Mouse (Mus musculus): ENCODE results near the gene Npepl1. TPM values are rescaled to one million over a fixed set of nuclear protein-coding genes. Genes with fewer than 3 reads are reported as not detected.

The Npepl1 gene
- total and polyA plus RNA-seq, 3 experiments, result 17.3 to 46.9 TPM; not detected in 1

DNA sequence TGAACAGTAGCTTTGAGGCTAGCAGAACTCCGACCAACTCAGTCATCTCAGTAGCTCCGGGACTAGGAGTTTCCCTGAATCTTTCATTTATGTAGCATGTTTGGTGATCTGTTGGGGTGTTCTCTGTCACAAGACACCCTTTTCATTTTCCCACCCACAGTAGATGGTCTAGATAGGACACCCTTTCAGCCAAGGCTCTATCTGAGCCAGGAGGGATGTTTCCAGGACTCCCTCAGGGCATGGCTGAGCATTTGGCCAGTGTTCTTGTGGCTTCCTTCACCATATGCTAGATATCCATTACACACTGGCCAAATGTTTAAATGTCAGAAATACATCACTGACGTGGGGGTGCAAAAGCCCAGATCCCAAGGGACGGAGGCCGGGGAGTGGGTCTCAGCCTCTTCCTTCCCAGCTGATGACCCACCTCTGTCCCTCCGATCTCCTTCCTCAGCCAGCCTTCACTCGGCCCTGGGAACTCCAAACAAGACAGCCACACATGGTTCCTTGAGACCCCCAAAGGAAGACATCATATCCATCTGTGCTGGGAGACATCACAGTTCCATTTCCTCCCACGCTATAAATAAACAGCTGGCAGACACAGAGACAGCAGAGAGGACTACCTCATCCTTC, 20.4 kb downstream of the Npepl1 start:
- no peaks in the 10 kb centered on the region for H3K4me1 ChIP-seq (ENCODE audit: control insufficient read depth in 1 of 2, insufficient read depth in 2 of 2, low read length in 2 of 2)
- no peaks in the 10 kb centered on the region for H3K9me3 ChIP-seq (replicated peaks; ENCODE audit: insufficient read depth, low read length)
- H3K36me3 ChIP-seq (ENCODE audit: control insufficient read depth in 1 of 2, insufficient read depth in 2 of 2, low read length in 2 of 2), result no peaks in the 10 kb centered on the region
- no peak for DNase-seq (ENCODE audit: low read depth, low spot score)
- H3K27me3 ChIP-seq (ENCODE audit: control insufficient read depth in 1 of 2, insufficient read depth in 2 of 2, low read length in 2 of 2), result no peaks in the 10 kb centered on the region
- H3K79me2 ChIP-seq (ENCODE audit: control insufficient read depth, insufficient read depth, low read length, poor library complexity), result no peaks in the 10 kb centered on the region
- no peak overlapping the region for H3K27ac ChIP-seq (ENCODE audit: control insufficient read depth, low read depth, low read length)
- no peak overlapping the region for H3K4me3 ChIP-seq (ENCODE audit: control insufficient read depth in 1 of 2, insufficient read depth in 1 of 2, low read depth in 2 of 2, low read length in 2 of 2)
- no peak overlapping the region for H3K9ac ChIP-seq (ENCODE audit: control insufficient read depth, low read depth, low read length, poor library complexity, severe bottlenecking)
- TF ChIP-seq NRF1 (IDR thresholded peaks at IDR 0.05; ENCODE audit: insufficient read depth, low read depth, low read length, poor library complexity, severe bottlenecking) (no peak), JUND (IDR thresholded peaks at IDR 0.05; ENCODE audit: low read depth, low read length) (no peak), MAFK (IDR thresholded peaks at IDR 0.05; ENCODE audit: borderline replicate concordance, low read depth, low read length) (no peak)

GRCm38 (mm10) chr2:174132413-174132969, 22.3 kb downstream of the Npepl1 start:
- H3K9ac ChIP-seq (ENCODE audit: control insufficient read depth, low read depth, low read length, poor library complexity, severe bottlenecking), result no peak overlapping the region
- no peaks in the 10 kb centered on the region for H3K4me1 ChIP-seq (ENCODE audit: control insufficient read depth in 1 of 2, insufficient read depth in 2 of 2, low read length in 2 of 2)
- no peak for DNase-seq (ENCODE audit: low read depth, low spot score)
- H3K27me3 ChIP-seq (ENCODE audit: control insufficient read depth in 1 of 2, insufficient read depth in 2 of 2, low read length in 2 of 2), result no peaks in the 10 kb centered on the region
- H3K27ac ChIP-seq (ENCODE audit: control insufficient read depth, low read depth, low read length), result no peak overlapping the region
- no peaks in the 10 kb centered on the region for H3K36me3 ChIP-seq (ENCODE audit: control insufficient read depth in 1 of 2, insufficient read depth in 2 of 2, low read length in 2 of 2)
- TF ChIP-seq GABPA (IDR thresholded peaks at IDR 0.05; ENCODE audit: low read depth, low read length) (no peak), MEF2A (IDR thresholded peaks at IDR 0.05; ENCODE audit: extremely low read depth, insufficient replicate concordance, low read depth, low read length, poor library complexity, severe bottlenecking) (no peak), MAFK (IDR thresholded peaks at IDR 0.05; ENCODE audit: borderline replicate concordance, low read depth, low read length) (no peak), ELF1 (IDR thresholded peaks at IDR 0.05; ENCODE audit: low read depth, low read length) (no peak), CHD2 (IDR thresholded peaks at IDR 0.05; ENCODE audit: low read length) (no peak), MAZ (IDR thresholded peaks at IDR 0.05; ENCODE audit: low read depth, low read length) (no peak), BHLHE40 (IDR thresholded peaks at IDR 0.05; ENCODE audit: borderline replicate concordance, low read depth, low read length) (no peak), GATA1 (IDR thresholded peaks at IDR 0.05; ENCODE audit: low read depth, low read length) (no peak)
- no peak overlapping the region for H3K4me3 ChIP-seq (ENCODE audit: control insufficient read depth in 1 of 2, insufficient read depth in 1 of 2, low read depth in 2 of 2, low read length in 2 of 2)
- no peaks in the 10 kb centered on the region for H3K79me2 ChIP-seq (ENCODE audit: control insufficient read depth, insufficient read depth, low read length, poor library complexity)
- no peaks in the 10 kb centered on the region for H3K9me3 ChIP-seq (replicated peaks; ENCODE audit: insufficient read depth, low read length)

DNA sequence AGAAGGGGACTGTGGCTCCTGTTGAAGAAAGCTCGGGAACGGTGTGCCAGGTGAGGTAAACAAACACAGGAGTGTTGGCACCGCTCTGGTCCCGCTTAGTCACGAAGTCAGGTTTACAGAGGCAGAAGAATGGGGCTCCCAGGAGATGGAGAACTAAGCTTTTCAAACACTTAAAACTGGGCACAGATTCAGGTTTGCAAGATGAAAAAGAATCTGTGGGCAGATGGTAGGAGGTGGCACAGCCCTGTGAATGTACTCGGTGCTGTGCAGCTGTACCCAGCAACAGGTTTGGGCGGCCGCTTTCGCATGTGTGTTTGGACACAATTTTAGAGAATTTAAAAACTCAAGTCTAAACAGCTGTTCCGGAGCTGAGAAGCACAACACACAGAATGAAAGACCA, 48.9 kb downstream of the Npepl1 start:
- Histone ChIP-seq H3K4me3 (ENCODE audit: control insufficient read depth in 1 of 2, insufficient read depth in 1 of 2, low read depth in 2 of 2, low read length in 2 of 2) (no peak overlapping the region), H3K9me3 (replicated peaks; ENCODE audit: insufficient read depth, low read length) (no peaks in the 10 kb centered on the region), H3K27ac (ENCODE audit: control insufficient read depth, low read depth, low read length) (no peak overlapping the region), H3K36me3 (ENCODE audit: control insufficient read depth in 1 of 2, insufficient read depth in 2 of 2, low read length in 2 of 2) (no peaks in the 10 kb centered on the region), H3K4me1 (ENCODE audit: control insufficient read depth in 1 of 2, insufficient read depth in 2 of 2, low read length in 2 of 2) (no peaks in the 10 kb centered on the region), H3K27me3 (ENCODE audit: control insufficient read depth in 1 of 2, insufficient read depth in 2 of 2, low read length in 2 of 2) (no peaks in the 10 kb centered on the region), H3K9ac (ENCODE audit: control insufficient read depth, low read depth, low read length, poor library complexity, severe bottlenecking) (no peak overlapping the region), H3K79me2 (ENCODE audit: control insufficient read depth, insufficient read depth, low read length, poor library complexity) (no peaks in the 10 kb centered on the region)
- DNase-seq (ENCODE audit: low read depth, low spot score), result no peak
- TF ChIP-seq RCOR1 (IDR thresholded peaks at IDR 0.05; ENCODE audit: low read depth, low read length), result no peak
- no peak for TF ChIP-seq ZMIZ1 (IDR thresholded peaks at IDR 0.05; ENCODE audit: low read depth, low read length)
- TF ChIP-seq BHLHE40 (IDR thresholded peaks at IDR 0.05; ENCODE audit: borderline replicate concordance, low read depth, low read length), result no peak
- TF ChIP-seq SIN3A (IDR thresholded peaks at IDR 0.05; ENCODE audit: low read length), result no peak
- no peak for TF ChIP-seq POLR2AphosphoS5 (IDR thresholded peaks at IDR 0.05; ENCODE audit: borderline replicate concordance, low read depth, low read length)
- TF ChIP-seq CHD1 (IDR thresholded peaks at IDR 0.05; ENCODE audit: low read depth, low read length), result no peak
- TF ChIP-seq ZC3H11A (IDR thresholded peaks at IDR 0.05; ENCODE audit: low read depth, low read length), result no peak
- no peak for TF ChIP-seq POLR2AphosphoS2 (IDR thresholded peaks at IDR 0.05; ENCODE audit: low read length)
- no peak for TF ChIP-seq UBTF (IDR thresholded peaks at IDR 0.05; ENCODE audit: borderline replicate concordance, insufficient read depth, low read depth, low read length)
- TF ChIP-seq USF2 (IDR thresholded peaks at IDR 0.05; ENCODE audit: borderline replicate concordance in 1 of 2, insufficient read depth in 1 of 2, low read depth in 1 of 2, low read length in 2 of 2), result no peak
- no peak for TF ChIP-seq MYC (IDR thresholded peaks at IDR 0.05; ENCODE audit: low read depth, low read length)
- no peak for TF ChIP-seq ZNF384 (IDR thresholded peaks at IDR 0.05; ENCODE audit: low read depth, low read length)
- no peak for TF ChIP-seq MAZ (IDR thresholded peaks at IDR 0.05; ENCODE audit: low read depth, low read length)
